Mouse (Mus musculus) neural tube, embryonic 14.5 days (tissue): ENCODE data around the gene Gm10197. TPM values are rescaled to one million over a fixed set of nuclear protein-coding genes. Genes with fewer than 3 reads are reported as not detected.
"Not testable (repeated sequence)": the region's sequence is repeated elsewhere in the genome, so short reads cannot be mapped to it uniquely, and the experiment has no call there.

Experiments
- ATAC-seq: fragments of 200-750 bp; cut with Nextera tagmentation; 2 replicates; pipeline ENCODE4 v1.8.0; 2017; ENCODE audit warnings: low read depth, mild to moderate bottlenecking, moderate TSS enrichment, moderate library complexity
- H3K27ac ChIP-seq: fragments of 300-500 bp; sonication (generic); 2 replicates; pipeline ENCODE4 v1.5.1; 2014; ENCODE audit warnings: low read depth, mild to moderate bottlenecking, control low read depth, low read length, moderate library complexity, mixed read lengths
- H3K27me3 ChIP-seq: fragments of 300-500 bp; sonication (generic); 2 replicates; pipeline ENCODE4 v1.6.1; 2014; ENCODE audit warnings: low read length; ENCODE audit not compliant: control insufficient read depth, insufficient read depth
- H3K36me3 ChIP-seq: fragments of 300-500 bp; sonication (generic); 2 replicates; pipeline ENCODE4 v1.6.1; 2014; ENCODE audit warnings: low read length, mixed read lengths; ENCODE audit not compliant: control insufficient read depth, insufficient read depth
- H3K4me1 ChIP-seq: fragments of 300-500 bp; sonication (generic); 2 replicates; pipeline ENCODE4 v1.6.1; 2014; ENCODE audit warnings: low read length; ENCODE audit not compliant: control insufficient read depth, insufficient read depth
- H3K4me2 ChIP-seq: fragments of 300-500 bp; sonication (generic); 2 replicates; pipeline ENCODE4 v1.6.1; 2014; ENCODE audit warnings: mild to moderate bottlenecking, low read depth, low read length, control low read depth
- H3K4me3 ChIP-seq: fragments of 300-500 bp; sonication (generic); 2 replicates; pipeline ENCODE4 v1.5.1; 2014; ENCODE audit warnings: low read depth, low read length, control low read depth, mixed read lengths
- H3K9ac ChIP-seq: fragments of 300-500 bp; sonication (generic); replicated peaks from 2 replicates; pipeline ENCODE4 v1.6.1; 2014; ENCODE audit warnings: low read depth, mild to moderate bottlenecking, control low read depth, low read length, mixed read lengths
- H3K9me3 ChIP-seq: fragments of 300-500 bp; sonication (generic); 2 replicates; pipeline ENCODE4 v1.6.1; 2016; ENCODE audit warnings: low read length; ENCODE audit not compliant: control insufficient read depth
- WGBS: fragments of 180-500 bp; shearing (Covaris S2); extraction: QIAGEN DNeasy Blood & Tissue Kit; methylation state at CpG from one replicate; pipeline ENCODE4 v1.1.7; 2014; 5-methylcytosine and 5-hydroxymethylcytosine counted together
- polyA plus RNA-seq: library from polyadenylated mRNA; unstranded; fragments of >200 nt; fragmentation: Nextera tagmentation; extraction: Ambion mirVana; gene quantifications from 2 replicates; pipeline ENCODE4 v1.2.1, GENCODE M21; 2014

The Gm10197 gene
- polyA plus RNA-seq, 1 experiment from 2014 or later = 8.7 TPM

- Histone ChIP-seq H3K27me3 (no peaks in the 10 kb centered on the region), H3K4me3 (no peak overlapping the region), H3K36me3 (no peaks in the 10 kb centered on the region), H3K27ac (no peak overlapping the region), H3K9me3 (no peaks in the 10 kb centered on the region), H3K4me2 (no peak overlapping the region), H3K9ac (no peak overlapping the region), H3K4me1 (no peaks in the 10 kb centered on the region)
- no peak for ATAC-seq
- WGBS = 85% methylated on average over 12 of the region's 12 CpGs
These were observed 26.1 kb upstream of the Gm10197 start for GRCm38 (mm10) chr19:53397451-53398233.

DNA sequence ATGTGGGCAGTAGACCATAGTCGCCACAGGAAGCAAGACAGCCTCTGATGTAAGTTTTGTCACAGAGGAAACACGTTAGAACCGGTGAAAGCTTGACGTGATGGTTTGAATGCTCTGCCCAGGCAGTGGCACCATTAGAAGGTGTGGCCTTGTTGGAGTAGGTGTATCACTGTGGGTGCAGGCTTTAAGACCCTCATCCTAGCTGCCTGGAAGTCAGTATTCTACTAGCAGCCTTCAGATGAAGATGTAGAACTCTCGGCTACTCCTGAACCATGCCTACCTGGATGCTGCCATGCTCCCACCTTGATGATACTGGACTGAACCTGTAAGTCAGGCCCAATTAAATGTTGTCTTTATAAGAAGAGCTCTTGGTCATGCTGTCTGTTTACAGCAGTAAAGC, 24.2 kb upstream of the Gm10197 start:
- ATAC-seq, H3K36me3 ChIP-seq, H3K9me3 ChIP-seq, H3K4me3 ChIP-seq, H3K4me1 ChIP-seq, H3K4me2 ChIP-seq, H3K27ac ChIP-seq, H3K9ac ChIP-seq, H3K27me3 ChIP-seq: not testable (repeated sequence)
- 54% methylated on average over 5 of the region's 5 CpGs for WGBS

- not testable (repeated sequence) for H3K9ac ChIP-seq, H3K27me3 ChIP-seq, H3K36me3 ChIP-seq, H3K4me2 ChIP-seq, H3K4me1 ChIP-seq, H3K27ac ChIP-seq, H3K9me3 ChIP-seq, H3K4me3 ChIP-seq, ATAC-seq
- 71% methylated on average over 3 of the region's 3 CpGs for WGBS
These were observed 23.4 kb upstream of the Gm10197 start for GRCm38 (mm10) chr19:53394956-53395355.

DNA sequence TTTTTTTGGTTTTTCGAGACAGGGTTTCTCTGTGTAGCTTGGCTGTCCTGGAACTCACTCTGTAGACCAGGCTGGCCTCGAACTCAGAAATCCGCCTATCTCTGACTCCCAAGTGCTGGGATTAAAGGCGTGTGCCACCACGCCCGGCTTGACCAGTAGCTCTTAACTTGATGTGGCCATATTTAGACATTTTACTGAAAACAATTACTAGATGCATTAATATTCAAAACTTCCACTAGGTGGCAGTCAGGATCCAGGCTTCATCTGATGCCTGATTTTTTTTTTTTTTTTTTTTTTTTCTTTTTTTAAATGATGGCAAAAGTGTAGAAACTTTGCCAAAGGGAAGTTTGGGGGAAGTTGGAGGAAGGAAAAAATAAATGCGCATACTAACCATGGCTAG, 23.0 kb upstream of the Gm10197 start:
- Histone ChIP-seq H3K4me3 (no peak overlapping the region), H3K27ac (no peak overlapping the region), H3K4me1 (peaks cover 5% of the 10 kb centered on the region), H3K9me3 (no peaks in the 10 kb centered on the region), H3K9ac (no peak overlapping the region), H3K36me3 (no peaks in the 10 kb centered on the region), H3K4me2 (no peak overlapping the region), H3K27me3 (no peaks in the 10 kb centered on the region)
- WGBS = 22% methylated on average over 7 of the region's 7 CpGs
- ATAC-seq = no peak

DNA sequence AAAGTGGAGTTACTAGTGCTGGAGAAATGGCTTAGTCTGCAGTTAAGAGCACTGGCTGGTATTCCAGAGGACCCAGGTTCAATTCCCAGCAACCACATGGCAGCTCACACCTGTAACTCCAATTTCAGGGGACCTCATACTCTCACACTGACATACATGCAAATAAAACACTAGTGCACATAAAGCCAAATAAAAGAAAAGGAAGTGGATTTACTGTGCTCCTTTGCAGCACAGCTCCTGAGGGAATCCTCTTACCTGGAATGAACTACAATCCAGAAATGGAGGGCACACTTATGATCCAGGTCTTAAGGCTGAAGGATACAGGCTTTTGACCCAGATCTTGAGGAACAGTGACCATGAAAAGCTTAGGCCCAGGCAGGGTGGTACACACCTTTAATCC, 22.1 kb upstream of the Gm10197 start:
- Histone ChIP-seq H3K9me3 (no peaks in the 10 kb centered on the region), H3K27me3 (no peaks in the 10 kb centered on the region), H3K4me3 (no peak overlapping the region), H3K4me2 (no peak overlapping the region), H3K27ac (no peak overlapping the region), H3K9ac (no peak overlapping the region), H3K4me1 (peaks cover 12% of the 10 kb centered on the region), H3K36me3 (no peaks in the 10 kb centered on the region)
- ATAC-seq = no peak

DNA sequence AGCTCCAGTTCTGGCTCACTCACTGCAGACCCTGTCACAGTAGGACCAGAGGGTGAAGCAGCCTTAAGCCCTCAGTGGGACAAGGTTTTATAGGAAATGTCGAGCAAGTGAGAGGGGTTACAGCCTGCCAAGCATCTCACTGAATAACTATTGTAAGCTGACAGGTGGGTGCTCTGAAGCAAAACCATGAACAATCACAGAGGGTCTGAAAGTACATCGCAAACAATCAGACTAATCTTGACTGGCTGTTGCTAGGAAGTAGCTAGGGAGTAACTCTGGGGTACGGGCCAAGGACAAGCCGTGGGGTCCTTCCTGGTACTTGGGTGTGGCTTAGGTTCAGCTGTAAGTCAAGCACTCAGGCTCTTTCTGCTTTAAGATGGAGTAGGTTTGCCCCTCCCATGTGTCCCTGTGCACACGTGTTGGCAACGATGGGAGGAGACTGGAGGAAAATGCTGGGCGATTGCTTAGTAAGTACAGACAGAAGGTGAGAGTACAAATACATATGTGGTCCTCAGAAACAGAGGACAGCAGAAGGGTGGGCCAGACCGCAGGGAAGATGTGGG, 21.3 kb upstream of the Gm10197 start:
- no peak overlapping the region for H3K4me2 ChIP-seq
- H3K4me3 ChIP-seq = no peak overlapping the region
- WGBS = 75% methylated on average over 8 of the region's 8 CpGs
- H3K9me3 ChIP-seq = no peaks in the 10 kb centered on the region
- H3K4me1 ChIP-seq = peaks cover 12% of the 10 kb centered on the region
- H3K9ac ChIP-seq = no peak overlapping the region
- H3K27ac ChIP-seq = no peak overlapping the region
- H3K36me3 ChIP-seq = peaks cover 2% of the 10 kb centered on the region
- no peaks in the 10 kb centered on the region for H3K27me3 ChIP-seq
- no peak for ATAC-seq

- Histone ChIP-seq H3K4me1 (peaks cover 12% of the 10 kb centered on the region), H3K27ac (no peak overlapping the region), H3K36me3 (peaks cover 12% of the 10 kb centered on the region), H3K4me3 (no peak overlapping the region), H3K9me3 (no peaks in the 10 kb centered on the region), H3K4me2 (peak overlapping the region; percentile 71), H3K9ac (no peak overlapping the region), H3K27me3 (no peaks in the 10 kb centered on the region)
- WGBS = 90% methylated on average over 5 of the region's 5 CpGs
- no peak for ATAC-seq
These were observed 20.2 kb upstream of the Gm10197 start for GRCm38 (mm10) chr19:53391787-53392186.

- WGBS = 43% methylated on average over 8 of the region's 8 CpGs
- Histone ChIP-seq H3K4me3 (peak overlapping the region; percentile 99), H3K9me3 (no peaks in the 10 kb centered on the region), H3K27ac (peak overlapping the region; percentile 85), H3K27me3 (no peaks in the 10 kb centered on the region), H3K4me2 (peak overlapping the region; percentile 71), H3K9ac (peak overlapping the region; percentile 50), H3K36me3 (peaks cover 13% of the 10 kb centered on the region), H3K4me1 (peaks cover 12% of the 10 kb centered on the region)
- no peak for ATAC-seq
These were observed 19.8 kb upstream of the Gm10197 start for GRCm38 (mm10) chr19:53391386-53391785.

- ATAC-seq = peak; percentile 97
- WGBS = under 1% methylated on average over 48 of the region's 48 CpGs
- H3K27me3 ChIP-seq = no peaks in the 10 kb centered on the region
- H3K27ac ChIP-seq = peak within 1 kb of the TSS; percentile 98
- H3K4me3 ChIP-seq = peak within 1 kb of the TSS; percentile 99
- H3K4me1 ChIP-seq = peaks cover 12% of the 10 kb centered on the region
- H3K36me3 ChIP-seq = peaks cover 19% of the 10 kb centered on the region
- H3K4me2 ChIP-seq = peak within 1 kb of the TSS; percentile 71
- peak within 1 kb of the TSS; percentile 97 for H3K9ac ChIP-seq
- H3K9me3 ChIP-seq = no peaks in the 10 kb centered on the region
These were observed 19.0 kb upstream of the Gm10197 start, which contains the start of gene Smndc1 for GRCm38 (mm10) chr19:53390495-53391007. Smndc1 (minus strand) TSS chr19:53390578.
